19 mouse cellular contexts compared by ENCODE assay signal in genomic region chr6:110247490-110247889, GRCm38 (mm10).
"Had no signal": no experiment of that assay in that cellular context is flagged by ENCODE, and none has a peak within 500 bp of the region (broad histone marks: within the 10 kb centered on the region; RNA-seq: fewer than 3 reads in every experiment).

No protein-coding gene starts in this region.

- H3K27ac ChIP-seq: kidney, postnatal 0 days; limb, embryonic 13.5 days; liver, embryonic 15.5 days; lung, embryonic 15.5 days; macrophage; midbrain, embryonic 13.5 days; neural tube, embryonic 13.5 days had no signal

- H3K4me2 ChIP-seq: limb, embryonic 13.5 days; liver, embryonic 11.5 days; liver, embryonic 15.5 days; lung, embryonic 15.5 days; midbrain, embryonic 13.5 days; neural tube, embryonic 13.5 days had no signal

- H3K4me1 ChIP-seq: limb, embryonic 13.5 days; liver, embryonic 15.5 days; lung, embryonic 15.5 days; megakaryocyte, embryonic 14.5 days; midbrain, embryonic 13.5 days; neural tube, embryonic 13.5 days had no signal

- H3K4me3 ChIP-seq: limb, embryonic 13.5 days; liver, embryonic 15.5 days; lung, embryonic 15.5 days; megakaryocyte, embryonic 14.5 days; midbrain, embryonic 13.5 days; neural tube, embryonic 13.5 days had no signal

- DNase-seq: kidney, adult 8-10 months; kidney, postnatal 36 days; layer of hippocampus, adult 9-11 months; layer of hippocampus, postnatal 36 days; lung, postnatal 14 days; retina, postnatal 1 day; right cerebral cortex, postnatal 4 days; spleen, adult 18-20 months; thymus, adult 2 months; thymus, postnatal 25 days had no signal

- H3K27me3 ChIP-seq: limb, embryonic 13.5 days; liver, embryonic 15.5 days; lung, embryonic 15.5 days; megakaryocyte, embryonic 14.5 days; midbrain, embryonic 13.5 days; neural tube, embryonic 13.5 days had no signal

- H3K36me3 ChIP-seq: limb, embryonic 13.5 days; liver, embryonic 15.5 days; lung, embryonic 15.5 days; midbrain, embryonic 13.5 days; neural tube, embryonic 13.5 days had no signal

- H3K9ac ChIP-seq: limb, embryonic 13.5 days; liver, embryonic 15.5 days; lung, embryonic 15.5 days; midbrain, embryonic 13.5 days; neural tube, embryonic 13.5 days had no signal

- ATAC-seq: midbrain, embryonic 13.5 days had no signal

- H3K9me3 ChIP-seq: limb, embryonic 13.5 days; liver, embryonic 15.5 days; lung, embryonic 15.5 days; megakaryocyte, embryonic 14.5 days; midbrain, embryonic 13.5 days; neural tube, embryonic 13.5 days had no signal
